Mouse (Mus musculus) E14TG2a.4 (cell line): ENCODE results near the gene Gng3.

ENCODE experiments used
- CTCF ChIP-seq: conservative IDR thresholded peaks from 2 replicates; pipeline ENCODE4 v1.5.1; 2014; ENCODE audit warnings: low read length
- NANOG ChIP-seq: IDR thresholded peaks from 2 replicates; pipeline ENCODE4 v1.6.1; 2014; ENCODE audit warnings: borderline replicate concordance, low read length, mixed read lengths

DNA sequence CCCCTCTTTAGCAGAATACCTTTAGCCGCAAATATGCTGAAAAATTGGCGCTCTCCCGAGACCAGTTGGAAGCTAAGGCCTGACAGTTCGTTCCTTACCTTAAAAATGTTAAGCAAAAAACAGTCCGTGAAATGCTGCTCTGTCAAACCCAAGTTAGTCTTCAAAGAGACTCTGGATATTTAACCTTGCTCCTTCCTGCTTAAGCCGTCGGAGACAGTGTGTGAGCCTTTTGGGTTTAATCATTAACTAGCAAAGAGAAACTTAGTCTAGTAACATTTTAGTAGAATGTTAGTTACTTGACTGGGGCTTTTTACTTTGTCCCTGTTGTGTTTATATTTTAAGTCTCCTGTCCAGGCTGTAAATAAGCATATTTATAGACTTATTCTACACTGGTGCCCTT, 17.8 kb downstream of the Gng3 start:
- no peak for TF ChIP-seq CTCF
- no peak for TF ChIP-seq NANOG
